Mouse (Mus musculus): ENCODE measurements at regions not wholly inside any gene's neighbourhood (a gene's known extent, or its start where the extent isn't known, plus 50 kb on each side); places are given as distances from the start of the nearest gene placed in this dataset.

- peak; percentile 68 for DNase-seq
Measured at GRCm38 (mm10) chr7:90059629-90060301, 70.2 kb upstream of the Picalm start.

- DNase-seq: peak; percentile 74
Measured at GRCm38 (mm10) chr7:90060343-90061175, 69.5 kb upstream of the Picalm start.

GRCm38 (mm10) chr7:90061701-90062100, 68.3 kb upstream of the Picalm start:
- DNase-seq: no peak

GRCm38 (mm10) chr7:90062874-90063273, 67.1 kb upstream of the Picalm start:
- no peak for DNase-seq

GRCm38 (mm10) chr7:90064198-90064597, 65.8 kb upstream of the Picalm start:
- no peak for DNase-seq

GRCm38 (mm10) chr7:90065269-90065955, 64.6 kb upstream of the Picalm start:
- DNase-seq: no peak

- no peak for DNase-seq
Measured at GRCm38 (mm10) chr7:90066275-90066674, 63.7 kb upstream of the Picalm start.

- no peak for DNase-seq
Measured at GRCm38 (mm10) chr7:90067961-90068665, 61.9 kb upstream of the Picalm start.

GRCm38 (mm10) chr7:90070267-90070666, 59.7 kb upstream of the Picalm start:
- DNase-seq: no peak

GRCm38 (mm10) chr7:90073865-90074264, 56.1 kb upstream of the Picalm start:
- no peak for DNase-seq

- peak; percentile 35 for DNase-seq
Measured at GRCm38 (mm10) chr7:90074592-90074991, 55.4 kb upstream of the Picalm start.

GRCm38 (mm10) chr7:90077565-90077964, 52.4 kb upstream of the Picalm start:
- no peak for DNase-seq

GRCm38 (mm10) chr7:90080083-90080772, 49.8 kb upstream of the Picalm start:
- no peak for DNase-seq

All from kidney, adult 11 months (tissue).